Mouse (Mus musculus) CD4-positive naive resting alpha-beta T cell, adult 76 days (primary cell): ENCODE results near the gene Nop10. TPM values are rescaled to one million over a fixed set of nuclear protein-coding genes. Genes with fewer than 3 reads are reported as not detected.

Experiments
- total RNA-seq: library from RNA; stranded (reverse); gene quantifications from one replicate; pipeline ENCODE4 v1.2.4, GENCODE M21; 2023

Gene Nop10
- 57.4 TPM for total RNA-seq

DNA sequence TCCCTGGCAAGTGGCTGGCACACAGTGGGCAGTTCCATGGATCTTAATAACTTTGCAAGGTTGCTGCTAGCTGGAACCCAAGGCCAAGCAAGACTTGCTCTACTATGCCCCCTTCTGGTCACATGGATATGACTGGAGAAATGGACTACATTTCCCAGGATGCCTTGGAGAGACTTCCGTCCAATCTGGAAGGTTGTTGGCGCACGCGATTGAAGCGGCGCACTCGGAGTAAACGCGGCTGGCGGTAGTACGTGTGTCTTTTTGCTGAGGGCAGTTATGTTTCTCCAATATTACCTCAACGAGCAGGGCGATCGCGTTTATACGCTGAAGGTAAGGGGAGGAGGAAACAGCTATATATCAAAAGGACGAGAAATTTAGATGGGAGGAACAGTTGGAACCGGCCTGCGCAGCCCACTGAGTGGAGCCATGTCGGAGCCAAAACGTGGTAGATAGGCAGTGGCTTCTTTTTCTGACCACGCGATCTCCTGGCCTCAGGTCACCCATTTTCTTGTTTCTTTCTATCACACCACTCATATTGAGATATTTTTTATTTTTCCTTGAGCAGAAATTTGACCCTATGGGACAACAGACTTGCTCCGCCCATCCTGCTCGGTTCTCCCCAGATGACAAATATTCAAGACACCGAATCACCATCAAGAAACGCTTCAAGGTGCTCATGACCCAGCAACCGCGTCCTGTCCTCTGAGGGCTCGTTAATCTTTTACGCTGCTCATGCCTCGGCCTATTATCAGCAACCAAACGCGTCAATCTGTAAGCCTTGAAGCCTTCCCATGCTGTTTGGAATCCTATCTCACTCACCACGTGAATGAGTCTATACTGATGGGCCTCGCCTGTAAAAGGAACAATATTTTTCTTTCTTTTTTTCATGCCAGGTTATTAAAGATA lies at the start of gene Nop10:
Gene Nop10, plus strand, starts transcription at position 179 of the 906 bp plus-strand sequence.

GRCm38 (mm10) chr2:112239212-112239934 lies 22.4 kb upstream of the Nop10 start, which contains the start of gene Lpcat4:
Lpcat4 (plus strand) TSS chr2:112239468.

DNA sequence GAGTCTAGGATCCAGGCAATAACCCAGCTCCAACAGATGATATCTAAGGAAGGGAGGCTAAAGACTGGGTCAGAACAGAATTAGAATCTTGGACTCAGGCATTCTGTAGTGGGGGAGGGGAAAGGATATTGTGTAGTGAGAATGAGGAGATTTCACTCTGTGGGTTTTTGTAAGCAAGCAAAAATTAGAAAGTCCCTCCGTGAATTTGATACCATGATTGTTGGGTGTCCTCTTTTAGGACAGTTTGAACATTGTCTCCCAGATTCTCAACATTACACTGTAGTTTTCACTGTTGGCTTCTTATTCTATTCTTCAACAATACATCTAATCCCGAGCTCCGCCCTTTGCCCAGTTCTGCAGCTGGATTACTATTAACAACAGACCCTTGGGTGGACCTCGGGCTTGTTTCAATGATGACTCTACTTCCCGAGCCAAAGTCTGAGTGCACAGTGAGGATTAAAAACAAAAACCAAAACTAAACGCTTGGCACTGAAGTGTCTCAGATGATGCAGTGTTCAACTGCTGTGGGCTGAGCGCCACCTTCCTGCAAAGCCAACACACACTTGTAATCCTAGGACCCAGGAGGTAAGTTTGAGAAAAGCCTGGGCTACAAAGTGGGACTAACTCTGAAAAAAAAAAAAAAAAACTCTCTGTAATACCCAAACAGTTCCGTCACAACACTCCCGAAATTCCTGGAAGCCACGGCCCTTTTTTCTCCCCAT lies 2.3 kb upstream of the Nop10 start, which contains the start of gene Nutm1:
Gene Nutm1, minus strand, starts transcription at position 51 of the 722 bp plus-strand sequence.

GRCm38 (mm10) chr2:112265448-112266241 lies 3.9 kb downstream of the Nop10 start, which contains the start of gene Slc12a6:
Slc12a6 (plus strand) TSS chr2:112265825.

DNA sequence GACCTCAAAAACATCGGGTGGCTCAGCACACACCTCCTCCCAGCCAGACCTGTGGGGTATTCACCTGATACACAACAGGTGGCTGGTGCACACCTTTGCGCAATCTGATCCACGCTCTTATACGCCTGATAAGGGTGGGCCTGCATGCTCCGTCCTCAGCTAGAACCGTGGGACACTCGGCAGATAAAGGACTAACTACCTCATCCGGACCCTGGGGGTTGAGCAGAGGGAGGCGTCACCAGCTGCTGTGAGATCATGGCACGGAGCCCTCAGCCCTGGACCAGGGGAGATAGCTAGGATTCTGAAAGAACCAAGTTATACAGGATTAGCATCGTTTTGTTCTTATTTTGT lies 4.5 kb downstream of the Nop10 start, which contains the start of gene Gm21985:
Gene Gm21985, plus strand, starts transcription at position 73 of the 351 bp plus-strand sequence.

Other genes with a start within 250 kb of the Nop10 start
- gene Olfr1310, start 249.2 kb upstream of the Nop10 start, total RNA-seq = not detected
- not detected for gene Olfr1311, start 237.5 kb upstream of the Nop10 start, total RNA-seq
- gene Olfr1312, start 211.7 kb upstream of the Nop10 start, total RNA-seq = not detected
- gene Olfr1313, start 184.1 kb upstream of the Nop10 start, total RNA-seq = not detected
- not detected for gene Olfr1314, start 165.1 kb upstream of the Nop10 start, total RNA-seq
- gene Olfr1315-ps1, start 146.5 kb upstream of the Nop10 start, total RNA-seq = not detected
- gene Olfr1316, start 126.9 kb upstream of the Nop10 start, total RNA-seq = not detected
- gene Olfr1317, start 121.6 kb upstream of the Nop10 start, total RNA-seq = not detected
- not detected for gene Olfr1318, start 107.7 kb upstream of the Nop10 start, total RNA-seq
- gene Lpcat4, start 22.5 kb upstream of the Nop10 start, total RNA-seq = 43.4 TPM
- gene Nutm1, start 2.6 kb upstream of the Nop10 start, total RNA-seq = not detected
- gene Slc12a6, start 3.9 kb downstream of the Nop10 start, total RNA-seq = 126 TPM
- 0.50 TPM for gene Gm21985, start 4.4 kb downstream of the Nop10 start, total RNA-seq
- gene Emc4, start 106.1 kb downstream of the Nop10 start, total RNA-seq = 32.6 TPM
- gene Katnbl1, start 117.3 kb downstream of the Nop10 start, total RNA-seq = 15.2 TPM
- gene Emc7, start 193.1 kb downstream of the Nop10 start, total RNA-seq = 15.3 TPM
- not detected for gene Chrm5, start 218.8 kb downstream of the Nop10 start, total RNA-seq
- gene Aven, start 231.0 kb downstream of the Nop10 start, total RNA-seq = 64.0 TPM